Mouse (Mus musculus) kidney, adult 8-10 months (tissue): ENCODE results near the gene Stim1.
"Not testable (repeated sequence)": the region's sequence is repeated elsewhere in the genome, so short reads cannot be mapped to it uniquely, and the experiment has no call there.

ENCODE experiments used
- DNase-seq, 2 experiments: peaks; one replicate each; pipeline ENCODE4 v3.0.0; 2022

The Stim1 gene

GRCm38 (mm10) chr7:102249896-102250630 is 17.5 kb upstream of the Stim1 start:
- peak; percentile 68 to 70 for DNase-seq

- peak; percentile 89 to 94 for DNase-seq
These were observed 16.9 kb upstream of the Stim1 start for GRCm38 (mm10) chr7:102250631-102251214.

- DNase-seq = no peak
These were observed 14.0 kb upstream of the Stim1 start for GRCm38 (mm10) chr7:102253631-102254030.

GRCm38 (mm10) chr7:102255954-102256353 is 11.7 kb upstream of the Stim1 start, which contains the start of gene Rhog:
Rhog (minus strand) TSS chr7:102256054.
- DNase-seq = no peak

GRCm38 (mm10) chr7:102256636-102257035 is 11.0 kb upstream of the Stim1 start:
- no peak for DNase-seq

- peak; percentile 54 to 84 for DNase-seq
These were observed 9.4 kb upstream of the Stim1 start for GRCm38 (mm10) chr7:102258189-102258588.

GRCm38 (mm10) chr7:102258753-102259152 is 8.9 kb upstream of the Stim1 start:
- DNase-seq = no peak

GRCm38 (mm10) chr7:102259716-102260479 is 7.7 kb upstream of the Stim1 start:
- no peak for DNase-seq

GRCm38 (mm10) chr7:102260518-102260917 is 7.1 kb upstream of the Stim1 start:
- DNase-seq = no peak

- no peak for DNase-seq
These were observed 4.6 kb upstream of the Stim1 start for GRCm38 (mm10) chr7:102263020-102263419.

- DNase-seq = not testable (repeated sequence)
These were observed 1.6 kb upstream of the Stim1 start for GRCm38 (mm10) chr7:102266021-102266400.

GRCm38 (mm10) chr7:102266401-102267042 is 1.1 kb upstream of the Stim1 start:
- no peak for DNase-seq

GRCm38 (mm10) chr7:102267113-102267579 is 460 bp upstream of the Stim1 start:
- peak; percentile 90 to 94 for DNase-seq

- DNase-seq = no peak
These were observed 766 bp downstream of the Stim1 start for GRCm38 (mm10) chr7:102268395-102268748.

GRCm38 (mm10) chr7:102272422-102272948 is 4.9 kb downstream of the Stim1 start:
- no peak for DNase-seq

GRCm38 (mm10) chr7:102281403-102281802 is 13.8 kb downstream of the Stim1 start:
- no peak for DNase-seq

- no peak for DNase-seq
These were observed 14.7 kb downstream of the Stim1 start for GRCm38 (mm10) chr7:102282261-102282660.

- no peak for DNase-seq
These were observed 21.9 kb downstream of the Stim1 start for GRCm38 (mm10) chr7:102289466-102289865.

- no peak for DNase-seq
These were observed 24.6 kb downstream of the Stim1 start for GRCm38 (mm10) chr7:102292228-102292627.

- peak; percentile 52 to 66 for DNase-seq
These were observed 25.6 kb downstream of the Stim1 start for GRCm38 (mm10) chr7:102293234-102293633.

- no peak for DNase-seq
These were observed 33.2 kb downstream of the Stim1 start for GRCm38 (mm10) chr7:102300761-102301160.

- DNase-seq = no peak
These were observed 34.9 kb downstream of the Stim1 start for GRCm38 (mm10) chr7:102302471-102302870.

GRCm38 (mm10) chr7:102305596-102305995 is 38.0 kb downstream of the Stim1 start:
- no peak for DNase-seq
